Mouse (Mus musculus) right cerebral cortex, postnatal 25 days (tissue): ENCODE measurements around the gene St5.

Source experiments
- DNase-seq: peaks from one replicate; pipeline ENCODE4 v3.0.0; 2022

The St5 gene

DNA sequence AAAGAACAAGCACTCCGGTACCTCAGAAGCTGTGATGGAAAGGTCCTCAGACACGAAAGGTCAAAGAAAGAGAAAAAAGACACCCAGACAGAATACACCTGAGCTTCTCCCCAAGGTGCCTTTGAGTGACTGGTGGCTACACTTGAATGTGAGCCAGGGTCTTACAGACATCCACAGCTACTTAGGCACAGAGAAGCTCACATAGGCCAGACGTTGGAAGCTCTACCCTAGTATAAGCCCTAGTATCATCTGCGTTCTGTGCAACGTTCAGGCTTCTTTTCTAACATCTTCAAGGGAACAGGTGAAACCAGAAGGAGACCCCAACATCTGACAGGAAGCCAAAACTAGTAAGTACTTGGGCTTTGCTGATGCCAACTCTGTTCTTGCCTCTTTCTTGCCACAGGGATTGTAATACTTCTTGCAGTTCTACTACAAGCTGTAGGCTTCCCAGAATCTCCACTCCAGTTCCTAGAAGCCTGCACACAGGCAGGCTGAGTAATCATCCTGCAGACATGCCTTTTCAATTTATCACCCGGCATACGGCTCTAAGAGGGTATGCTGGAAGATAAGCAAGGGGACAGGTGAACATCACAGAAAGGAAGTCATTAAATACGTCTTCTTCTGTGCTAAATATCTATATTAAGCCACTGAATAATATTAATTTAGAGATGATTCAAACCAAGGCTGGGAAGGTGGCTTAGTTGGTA lies 67.2 kb downstream of the St5 start:
- DNase-seq: no peak

DNA sequence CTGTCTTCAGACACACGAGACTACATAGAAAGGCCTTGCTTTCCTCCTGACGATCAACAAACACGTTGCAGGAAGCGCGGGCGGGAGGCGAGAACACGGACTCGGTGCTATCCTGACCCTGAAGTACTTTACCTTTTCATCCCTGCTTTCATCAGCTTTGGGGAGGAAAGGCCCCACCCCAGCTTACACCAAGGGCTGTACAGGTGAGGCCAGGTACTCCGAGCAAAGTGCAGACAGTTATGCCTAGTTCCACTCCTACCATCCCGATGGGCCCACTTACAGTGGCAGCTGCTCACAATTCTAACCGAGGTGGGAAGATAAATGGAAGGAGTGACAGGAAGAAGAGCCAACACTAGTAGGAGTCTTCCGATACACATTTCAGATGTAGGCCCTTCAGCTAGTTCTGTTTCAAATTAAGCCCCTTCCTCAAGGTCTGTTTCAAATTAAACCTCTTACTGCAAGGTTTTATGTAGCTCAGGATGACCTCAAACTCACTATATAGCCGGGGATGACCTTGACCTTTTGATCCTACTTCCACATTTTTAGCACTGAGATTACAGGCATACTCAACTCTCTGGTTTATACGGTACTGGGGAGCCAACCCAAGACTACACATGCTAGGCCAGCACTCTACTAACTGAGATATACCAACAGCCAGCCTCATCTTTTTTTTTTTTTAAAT lies 69.9 kb downstream of the St5 start:
- no peak for DNase-seq

- no peak for DNase-seq
These were observed 72.1 kb downstream of the St5 start for GRCm38 (mm10) chr7:109631330-109631729.

GRCm38 (mm10) chr7:109629871-109630778 lies 73.3 kb downstream of the St5 start:
- DNase-seq: no peak

DNA sequence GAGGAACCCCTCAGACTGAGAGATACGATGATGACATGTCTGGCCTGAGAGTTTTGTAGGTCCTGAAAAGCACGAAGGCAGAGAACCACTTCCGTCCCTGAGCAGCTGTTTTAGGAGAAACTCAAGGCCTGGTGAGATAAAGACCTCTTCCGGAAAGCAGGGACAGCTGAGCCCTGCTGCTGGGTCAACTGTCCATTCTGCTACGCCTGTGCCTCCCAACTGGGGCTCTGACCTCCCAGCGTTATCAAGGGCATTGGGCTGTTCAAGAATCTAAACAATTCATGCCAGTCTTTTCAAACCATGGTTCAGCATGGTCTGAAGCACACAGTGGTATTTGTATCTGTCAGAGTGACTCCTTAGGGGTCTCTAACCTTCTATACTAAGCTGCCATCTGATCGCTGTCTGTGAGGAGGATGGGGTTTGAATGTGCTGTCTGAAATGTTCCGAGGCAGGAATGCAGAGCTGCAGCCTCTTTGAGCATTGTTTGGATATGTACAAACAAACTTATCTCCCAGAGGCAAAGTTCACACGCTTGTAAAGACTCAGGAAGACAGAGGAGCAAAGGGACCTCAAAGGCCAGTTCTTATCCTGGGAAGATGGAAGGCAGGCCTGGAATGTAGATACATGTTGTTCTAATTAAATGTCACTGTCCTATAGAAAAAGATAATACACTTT lies 74.3 kb downstream of the St5 start:
- no peak for DNase-seq

DNA sequence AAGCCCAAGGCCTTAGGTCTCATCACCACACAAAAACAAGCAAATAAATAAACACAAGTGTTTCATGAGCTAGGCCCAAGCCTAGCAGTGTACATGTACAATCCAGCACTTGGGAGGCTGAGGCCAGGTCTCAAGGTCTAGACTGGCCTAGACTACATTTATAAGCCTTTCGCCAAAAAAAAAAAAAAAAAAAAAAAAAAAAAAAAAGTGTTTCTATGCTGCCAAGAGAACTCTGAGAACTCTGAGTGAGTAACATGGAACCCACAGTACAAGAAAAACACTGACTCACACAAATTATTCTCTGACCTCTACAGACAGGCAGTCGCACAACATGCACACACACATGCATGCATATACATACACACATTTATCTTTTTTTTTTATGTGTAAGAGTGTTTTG lies 75.6 kb downstream of the St5 start:
- no peak for DNase-seq

GRCm38 (mm10) chr7:109622234-109622838 lies 81.1 kb downstream of the St5 start:
- DNase-seq: no peak

DNA sequence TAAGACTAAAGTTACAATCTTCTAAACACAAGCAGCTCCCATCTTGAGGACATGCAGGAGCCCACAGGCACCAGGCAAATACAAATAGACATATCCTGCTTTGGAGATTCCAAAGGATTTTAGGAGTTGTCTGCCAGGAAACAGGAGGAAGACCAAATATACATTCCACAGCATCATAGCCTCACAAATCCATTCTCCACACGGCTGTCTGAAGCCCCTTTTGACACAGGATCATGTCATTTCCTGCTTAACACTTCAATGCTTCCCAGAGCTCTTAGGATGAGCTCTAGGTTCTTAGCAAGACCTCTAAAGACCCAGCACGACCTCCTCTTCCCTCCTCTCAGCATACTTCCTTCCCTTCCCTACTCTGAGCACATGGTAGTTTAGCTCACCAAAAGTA lies 82.4 kb downstream of the St5 start:
- DNase-seq: no peak

DNA sequence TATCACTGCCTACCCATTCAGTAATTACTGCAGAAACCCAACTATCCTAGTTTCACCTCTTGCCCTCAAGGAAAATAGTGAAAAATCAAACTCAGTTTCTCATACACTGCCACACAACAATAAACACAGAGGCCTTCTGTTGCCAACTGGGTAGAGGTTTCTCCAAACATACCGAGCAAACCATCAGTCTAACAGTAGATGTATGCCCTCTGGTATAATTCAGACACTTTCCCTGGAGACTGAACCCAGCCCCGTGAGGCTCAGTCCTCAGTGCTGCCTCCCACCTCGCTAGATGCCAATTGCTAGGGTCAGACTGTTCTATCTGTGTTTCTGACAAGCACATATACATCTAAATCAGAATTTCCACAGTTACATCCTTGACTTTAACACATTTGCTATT lies 83.1 kb downstream of the St5 start:
- no peak for DNase-seq

DNA sequence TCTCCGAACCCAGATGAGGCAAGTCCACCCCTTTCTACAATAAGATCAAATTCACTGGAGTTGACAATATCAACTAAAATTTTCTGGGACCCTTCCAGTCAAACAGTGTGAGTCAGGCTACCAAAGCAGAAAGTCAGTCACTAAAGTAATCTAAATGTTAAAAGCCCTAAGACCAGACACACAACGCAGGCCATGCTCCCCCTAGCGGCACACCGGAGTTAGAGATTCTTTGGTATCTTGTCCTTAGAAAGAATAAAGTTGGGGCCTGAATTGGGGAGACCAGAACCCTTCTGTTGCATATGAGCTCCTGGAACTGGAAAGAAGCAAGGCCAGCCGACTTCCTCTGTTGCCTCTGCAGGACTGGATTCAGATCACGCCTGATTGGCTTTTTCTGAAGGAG lies 84.7 kb downstream of the St5 start:
- peak; percentile 42 for DNase-seq

- DNase-seq: no peak
These were observed 85.6 kb downstream of the St5 start for GRCm38 (mm10) chr7:109617838-109618237.

- peak; percentile 64 for DNase-seq
These were observed 87.1 kb downstream of the St5 start for GRCm38 (mm10) chr7:109616034-109616979.

GRCm38 (mm10) chr7:109615601-109616000 lies 87.8 kb downstream of the St5 start:
- DNase-seq: no peak

DNA sequence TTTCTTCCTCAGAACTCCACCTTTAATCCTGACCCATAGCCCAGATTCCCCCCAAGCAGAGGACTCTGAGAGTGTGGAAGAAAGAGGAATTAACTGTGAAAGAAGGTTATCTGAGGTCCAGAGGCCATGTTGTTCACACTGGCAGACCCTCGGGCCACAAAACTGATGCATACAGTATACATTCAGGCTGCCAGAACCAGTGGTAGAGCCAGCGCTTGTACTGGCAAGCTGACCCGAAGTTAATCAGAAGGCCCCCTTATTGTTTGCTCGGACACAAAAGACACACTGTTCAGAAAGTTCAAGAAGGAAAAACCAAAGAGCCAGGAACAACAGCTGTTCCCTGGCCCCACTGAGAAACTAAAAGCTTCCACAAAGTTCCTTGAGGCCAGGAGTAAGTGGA lies 88.5 kb downstream of the St5 start:
- no peak for DNase-seq

GRCm38 (mm10) chr7:109613531-109614021 lies 89.8 kb downstream of the St5 start:
- DNase-seq: no peak

DNA sequence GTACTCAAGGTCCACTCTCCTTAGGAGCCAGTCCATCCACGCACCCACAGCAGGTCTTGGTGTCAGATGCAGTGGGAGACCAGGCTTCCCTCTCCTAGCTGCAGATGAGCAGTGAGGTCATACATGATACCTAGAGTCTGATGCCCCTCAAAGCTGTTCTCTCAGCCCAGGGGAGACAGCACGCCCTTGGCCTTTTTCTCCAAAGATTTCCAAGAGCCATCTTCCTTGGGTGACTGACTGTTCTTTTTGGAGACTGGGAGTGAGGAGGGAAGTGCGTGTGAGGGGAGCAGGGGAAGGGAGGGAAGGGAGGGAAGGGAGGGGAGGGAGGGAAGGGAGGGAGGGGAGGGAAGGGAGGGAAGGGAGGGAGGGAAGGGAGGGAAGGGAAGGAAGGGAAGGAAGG lies 90.4 kb downstream of the St5 start:
- no peak for DNase-seq

DNA sequence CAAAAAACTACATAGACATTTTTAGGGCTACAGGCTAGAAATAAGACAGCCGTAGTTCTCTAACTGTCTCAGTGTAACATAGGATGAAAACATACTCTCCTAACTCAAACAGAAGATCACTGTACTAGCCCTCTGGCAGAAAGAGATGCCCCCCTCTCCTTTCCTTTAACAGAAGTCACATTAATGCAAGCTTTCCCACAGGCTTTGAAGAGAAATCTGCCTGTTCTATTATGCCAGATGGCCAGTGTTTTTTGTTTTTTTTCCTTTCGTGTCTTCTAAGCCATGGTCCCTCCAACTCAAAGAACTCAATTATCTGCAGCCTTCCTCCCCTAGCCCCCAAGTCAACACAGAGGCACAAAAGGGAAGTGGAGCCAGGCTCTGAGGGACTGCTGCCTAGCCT lies 90.9 kb downstream of the St5 start:
- no peak for DNase-seq

- DNase-seq: no peak
These were observed 93.1 kb downstream of the St5 start for GRCm38 (mm10) chr7:109610348-109610747.

- DNase-seq: no peak
These were observed 93.7 kb downstream of the St5 start for GRCm38 (mm10) chr7:109609565-109610345.

GRCm38 (mm10) chr7:109608831-109609230 lies 94.6 kb downstream of the St5 start:
- no peak for DNase-seq
